Mouse (Mus musculus) cerebellum, adult 9-11 months (tissue): ENCODE measurements around the gene Fbxo41.

Source experiments
- DNase-seq: peaks from one replicate; pipeline ENCODE4 v3.0.0; 2022

Gene Fbxo41

DNA sequence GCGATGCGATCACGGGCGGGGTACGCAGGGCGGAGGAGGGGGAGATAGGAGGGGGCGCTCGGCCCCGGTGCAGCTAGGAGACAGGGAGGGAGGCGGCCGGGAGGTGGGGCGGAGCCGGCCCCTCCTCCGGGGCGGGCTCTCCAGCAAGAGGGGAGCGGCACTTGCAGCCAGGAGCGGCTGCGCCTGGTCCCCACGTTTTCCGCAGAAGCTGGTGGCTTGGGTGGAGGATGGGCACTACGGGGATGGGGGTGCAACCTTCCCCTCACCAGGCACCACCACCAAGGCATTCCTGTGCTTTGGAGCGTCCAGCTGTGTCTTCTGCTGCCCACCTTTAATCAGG lies at the start of gene Fbxo41:
Gene Fbxo41, minus strand, starts transcription at position 84 of the 340 bp plus-strand sequence.
- peak; percentile 84 for DNase-seq

- DNase-seq: no peak
Measured at GRCm38 (mm10) chr6:85547642-85548041, 44.8 kb upstream of the Fbxo41 start.

DNA sequence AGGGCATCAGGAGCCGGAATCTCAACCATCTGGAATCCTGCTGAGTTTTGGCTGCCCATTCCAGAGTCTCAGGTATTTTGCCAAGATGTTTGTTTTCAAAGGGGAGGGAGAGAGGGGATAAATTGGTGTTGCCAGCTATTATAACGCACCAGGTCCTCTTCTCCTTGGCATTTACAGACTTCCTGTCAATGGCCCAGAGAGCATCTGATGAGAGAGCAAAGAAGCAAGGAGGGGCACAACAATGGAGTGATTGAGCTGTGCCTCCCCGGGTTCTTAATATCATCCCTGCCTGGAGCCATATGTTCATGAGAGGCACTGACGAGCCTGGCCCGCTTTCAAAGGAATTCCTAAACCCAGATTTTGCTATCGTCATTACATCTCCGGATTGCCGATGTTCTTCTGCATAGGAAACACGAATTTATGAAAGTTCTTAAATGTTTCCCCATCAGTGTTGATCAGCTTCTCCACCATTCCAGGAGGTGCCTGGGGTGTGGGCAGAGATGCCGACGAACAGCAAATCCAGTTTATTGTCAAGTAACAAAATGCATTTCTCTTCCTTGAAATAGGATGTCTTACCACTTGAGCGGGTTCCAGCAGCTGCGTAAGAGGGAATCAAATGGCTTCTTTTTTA lies 41.6 kb upstream of the Fbxo41 start:
- DNase-seq: peak; percentile 93

GRCm38 (mm10) chr6:85543351-85544175 lies 40.8 kb upstream of the Fbxo41 start:
- peak; percentile 78 for DNase-seq

DNA sequence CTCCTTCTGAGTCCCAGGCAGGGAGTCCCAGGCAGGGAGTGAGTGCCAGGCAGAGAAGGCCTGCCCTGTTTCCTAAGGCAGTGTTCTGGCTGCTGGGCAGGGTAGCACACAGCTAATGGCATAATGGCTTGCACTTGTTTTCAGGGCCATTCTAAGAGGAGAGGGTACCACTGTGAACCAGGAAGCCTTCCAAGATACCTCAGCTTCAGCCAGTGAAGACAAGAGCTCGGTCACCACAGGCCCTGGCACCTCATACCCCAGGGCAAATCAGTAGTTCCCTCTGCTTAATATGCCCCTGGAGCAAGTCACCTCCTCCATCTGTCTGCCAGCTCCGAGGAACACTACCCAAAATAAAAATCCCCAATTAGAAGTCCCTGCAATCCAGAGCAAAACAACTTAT lies 20.0 kb upstream of the Fbxo41 start:
- peak; percentile 70 for DNase-seq

DNA sequence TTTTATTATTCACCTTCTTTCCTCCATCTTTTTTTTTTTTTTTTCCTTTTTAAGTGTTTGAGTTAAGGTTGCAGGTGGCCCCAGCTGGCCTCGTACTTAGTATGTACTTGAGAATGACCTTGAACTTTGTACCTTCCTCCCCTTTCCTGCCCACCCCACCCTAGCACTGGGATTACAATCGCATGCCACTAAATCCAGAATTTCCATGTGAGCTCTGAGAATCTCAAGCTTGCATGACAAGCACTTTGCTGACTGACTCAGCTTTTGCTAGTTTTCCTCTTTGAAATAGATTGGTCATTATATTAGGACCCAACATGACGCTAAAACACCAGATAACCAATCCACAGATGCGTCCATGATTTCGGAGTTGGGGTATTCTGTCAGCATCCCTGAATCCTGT lies 19.2 kb upstream of the Fbxo41 start:
- DNase-seq: no peak

- DNase-seq: peak; percentile 44
Measured at GRCm38 (mm10) chr6:85518091-85518693, 15.4 kb upstream of the Fbxo41 start.

DNA sequence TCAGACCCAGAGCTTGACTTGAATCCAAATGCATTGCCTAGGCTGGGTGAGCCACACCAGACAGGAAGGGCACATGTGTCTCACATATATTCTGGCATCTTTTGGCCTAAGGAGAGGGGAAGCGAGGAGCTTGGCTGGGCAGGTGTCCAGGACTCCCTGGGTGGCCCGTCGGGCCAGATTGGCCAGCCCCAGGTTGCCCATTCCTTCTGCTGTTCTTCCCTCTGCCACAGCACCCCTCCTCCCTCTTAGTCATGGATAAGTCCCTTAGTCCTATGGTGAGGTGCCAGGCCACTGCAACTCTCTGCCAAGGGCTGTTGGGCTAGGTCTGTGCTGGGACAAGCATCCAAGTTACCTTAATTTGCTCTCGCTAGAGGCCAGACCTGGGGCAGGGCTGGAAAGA lies 13.1 kb upstream of the Fbxo41 start:
- peak; percentile 98 for DNase-seq

DNA sequence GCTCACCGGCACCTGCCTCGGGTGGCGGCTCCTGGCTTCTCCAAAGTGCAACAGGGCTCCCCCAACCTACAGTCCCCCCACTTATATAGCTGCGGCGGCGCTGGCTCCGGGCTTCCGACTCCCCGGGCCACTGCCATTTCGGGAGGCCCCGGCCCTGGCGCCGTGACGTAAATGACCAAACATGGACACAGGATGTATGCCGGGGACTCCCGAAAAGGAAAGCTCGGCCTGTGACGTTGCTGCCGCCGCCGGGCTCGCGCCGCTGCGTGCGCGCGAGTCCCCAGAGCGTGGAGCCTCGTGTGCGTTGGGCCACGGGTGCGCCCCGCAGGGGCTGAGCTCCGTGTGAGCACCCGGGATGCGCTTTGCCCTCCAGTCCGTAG lies 10.7 kb upstream of the Fbxo41 start, which contains the start of gene Egr4:
Gene Egr4, minus strand, starts transcription at position 59 of the 380 bp plus-strand sequence.
- peak; percentile 92 for DNase-seq

DNA sequence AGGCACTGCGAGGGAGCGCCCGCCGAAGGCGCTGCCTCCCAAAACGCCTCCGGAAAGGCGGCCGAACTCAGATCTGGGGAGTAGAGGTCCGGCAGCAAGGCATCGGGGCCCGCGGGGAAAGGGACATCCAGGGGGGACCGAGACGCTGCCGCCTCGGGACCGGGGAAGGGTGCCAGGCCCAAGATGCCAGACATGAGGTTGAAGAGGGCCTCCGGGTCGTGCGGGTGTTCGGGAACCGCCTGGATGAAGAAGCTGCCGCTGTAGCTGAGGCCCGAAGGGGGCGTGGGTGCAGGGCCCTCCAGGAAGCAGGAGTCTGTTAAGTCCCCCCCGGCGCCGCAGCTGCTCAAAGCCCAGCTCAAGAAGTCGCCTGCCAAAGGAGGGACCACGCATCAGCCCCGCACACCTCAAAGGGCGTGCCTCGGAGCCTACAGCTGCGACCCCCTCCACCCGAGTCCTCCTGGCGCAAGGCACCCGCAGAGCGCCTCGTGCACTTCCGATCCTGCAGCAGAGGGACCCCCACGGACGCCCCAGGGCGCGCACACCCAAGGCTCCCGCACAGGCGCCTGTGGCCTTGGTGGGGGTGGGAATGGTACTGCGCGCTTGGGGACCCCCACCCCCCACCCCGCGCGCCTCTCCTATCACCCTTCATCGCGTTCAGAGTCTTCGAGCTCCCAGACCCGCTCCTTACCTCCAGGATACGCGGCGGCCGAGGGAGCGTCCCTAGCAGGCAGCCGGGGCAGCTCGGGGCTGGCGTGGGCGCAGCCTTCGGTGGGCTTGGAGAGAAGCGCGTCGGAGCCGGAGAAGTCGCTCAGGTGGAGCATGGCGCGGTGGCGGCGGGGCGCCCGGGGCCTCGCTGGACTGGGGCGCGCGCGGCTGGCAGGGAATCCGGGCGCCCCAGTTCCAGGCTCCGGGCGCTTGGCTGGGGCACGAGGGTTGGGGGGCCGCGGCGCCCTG lies 10.1 kb upstream of the Fbxo41 start:
- DNase-seq: peak; percentile 71

DNA sequence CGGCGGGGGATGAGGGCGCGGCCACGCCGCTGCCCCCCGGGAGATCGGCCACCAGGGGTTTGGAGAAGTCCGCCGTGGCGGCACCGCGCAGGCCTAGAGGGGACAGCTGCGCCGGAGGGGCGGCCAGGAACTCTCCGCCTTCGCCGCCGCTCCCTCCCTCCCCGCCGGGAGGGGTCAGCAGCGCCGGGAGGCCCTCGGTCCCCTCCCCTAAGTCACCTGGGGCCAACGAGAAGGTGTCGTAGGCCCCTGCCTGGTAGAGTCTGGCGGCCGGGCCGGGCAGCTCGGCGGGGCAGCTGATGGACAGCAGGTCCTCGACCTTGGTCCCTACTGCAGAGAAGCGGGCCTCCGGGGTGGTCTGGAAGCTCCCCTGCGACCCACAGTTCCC lies 9.3 kb upstream of the Fbxo41 start:
- DNase-seq: no peak

DNA sequence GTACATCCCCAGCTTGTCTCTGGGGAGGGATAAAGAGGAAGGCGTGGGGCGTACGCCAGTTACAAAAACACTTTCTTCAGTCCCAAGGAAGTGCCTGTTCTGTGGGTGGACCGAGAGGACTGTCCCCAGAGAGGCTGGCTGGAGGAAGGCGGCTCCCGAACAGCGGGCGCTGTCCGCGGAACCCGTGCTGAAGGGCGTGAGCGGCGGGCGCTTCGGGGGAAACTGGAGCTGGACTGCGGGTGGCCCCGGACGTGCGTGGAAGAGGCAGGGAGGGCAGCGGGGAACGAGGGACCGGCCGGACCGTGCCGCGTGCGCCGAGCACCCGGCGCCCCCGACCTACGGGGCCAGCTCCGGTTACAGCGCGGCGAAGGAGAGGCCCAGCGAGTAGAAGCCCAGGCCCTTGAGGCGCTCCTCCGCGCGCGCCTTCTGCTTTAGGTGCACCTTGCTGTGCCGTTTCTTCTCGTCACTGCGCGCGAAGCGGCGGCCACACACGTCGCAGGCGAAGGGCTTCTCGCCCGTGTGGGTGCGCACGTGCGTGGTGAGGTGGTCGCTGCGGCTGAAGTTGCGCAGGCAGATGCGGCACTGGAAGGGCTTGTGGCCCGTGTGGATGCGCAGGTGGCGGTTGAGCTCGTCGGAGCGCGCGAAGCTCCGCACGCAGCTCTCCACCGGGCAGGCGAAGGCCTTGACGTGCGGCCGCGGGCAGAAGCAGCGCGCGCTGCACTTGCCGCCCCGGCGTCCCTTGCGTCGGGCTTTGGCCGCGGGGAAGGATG lies 8.7 kb upstream of the Fbxo41 start:
- peak; percentile 61 for DNase-seq

GRCm38 (mm10) chr6:85510476-85510875 lies 7.7 kb upstream of the Fbxo41 start:
- DNase-seq: peak; percentile 77

GRCm38 (mm10) chr6:85508602-85509001 lies 5.8 kb upstream of the Fbxo41 start:
- DNase-seq: no peak

- no peak for DNase-seq
Measured at GRCm38 (mm10) chr6:85504908-85505307, 2.1 kb upstream of the Fbxo41 start.

- DNase-seq: peak; percentile 65
Measured at GRCm38 (mm10) chr6:85502103-85502910, 487 bp downstream of the Fbxo41 start.

DNA sequence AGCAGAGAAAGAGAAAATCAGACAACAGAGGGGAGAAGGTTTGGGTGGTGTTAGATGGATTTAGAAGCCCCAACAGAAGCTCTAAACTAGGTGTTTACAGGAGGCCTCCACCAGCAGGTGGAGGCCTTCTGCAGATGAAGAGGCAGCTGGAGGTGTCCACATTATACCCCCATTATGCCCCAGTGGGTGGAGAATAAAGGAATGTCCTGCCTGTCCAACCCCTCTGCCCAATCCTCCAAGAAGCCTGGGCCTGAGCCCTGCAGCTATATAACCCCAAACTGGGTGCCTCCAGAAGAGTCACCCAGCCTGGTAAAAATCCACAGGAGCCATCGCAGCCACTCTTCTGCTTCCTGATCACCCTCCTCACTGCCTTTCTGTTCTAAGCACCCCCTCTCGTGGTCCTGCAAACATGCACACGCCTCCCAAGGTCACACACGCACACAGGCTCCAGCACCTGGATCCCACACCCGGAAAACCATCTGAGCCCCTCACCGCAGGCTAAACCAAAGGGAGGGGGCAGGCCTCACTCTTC lies 1.2 kb downstream of the Fbxo41 start:
- DNase-seq: peak; percentile 62

DNA sequence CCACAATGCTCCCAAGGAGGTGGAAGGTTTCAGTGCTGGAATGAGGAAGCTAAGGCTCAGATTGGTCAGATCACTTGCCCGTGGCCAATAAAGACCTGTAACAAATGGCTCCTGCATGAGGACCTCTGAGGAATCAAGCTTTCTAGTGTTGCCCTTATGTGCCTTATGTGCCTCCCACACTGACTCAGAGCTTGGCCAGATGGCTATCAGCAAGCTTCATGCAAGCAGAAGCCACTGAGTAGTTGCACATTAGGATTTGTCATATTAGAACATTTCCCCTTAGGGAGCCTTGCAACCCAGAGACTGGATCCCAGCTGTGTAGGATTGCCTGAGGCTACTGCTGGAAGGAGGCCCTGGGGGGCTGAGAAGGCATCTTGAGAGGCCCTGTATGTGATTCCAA lies 2.4 kb downstream of the Fbxo41 start:
- DNase-seq: no peak

DNA sequence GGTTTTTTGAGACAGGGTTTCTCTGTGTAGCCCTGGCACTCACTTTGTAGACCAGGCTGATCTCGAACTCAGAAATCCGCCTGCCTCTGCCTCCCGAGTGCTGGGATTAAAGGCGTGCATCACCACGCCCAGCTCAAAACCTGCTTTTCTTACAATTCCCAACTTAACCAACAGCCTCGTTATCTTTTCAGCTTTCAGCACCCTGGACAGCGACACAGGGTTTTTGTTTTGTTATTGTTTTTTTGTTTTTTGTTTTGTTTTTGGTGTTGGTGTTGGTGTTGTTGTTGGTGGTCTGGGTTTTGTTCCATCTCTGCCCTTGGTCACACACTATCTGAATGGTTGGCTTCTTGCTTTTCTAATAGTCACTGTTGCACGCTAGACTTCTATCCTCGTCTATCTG lies 4.6 kb downstream of the Fbxo41 start:
- DNase-seq: no peak

DNA sequence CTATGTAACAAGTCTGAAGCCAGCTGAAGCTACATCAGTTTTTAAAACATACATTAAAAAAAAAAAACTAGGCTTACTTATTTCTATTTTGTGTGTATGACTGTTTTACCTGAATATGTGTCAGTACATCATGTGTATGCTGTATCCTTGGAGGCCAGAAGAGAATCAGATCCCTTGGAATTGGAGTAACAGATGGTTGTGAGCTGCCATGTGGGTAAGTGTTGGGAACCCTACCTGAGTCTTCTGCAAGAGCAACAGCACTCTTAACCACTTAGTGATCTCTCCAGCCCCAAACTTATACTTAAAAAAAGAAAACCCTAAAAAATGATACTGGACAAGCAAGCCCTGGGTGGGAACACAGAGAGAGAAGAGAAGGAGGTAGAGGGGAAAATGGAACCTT lies 5.8 kb downstream of the Fbxo41 start:
- DNase-seq: no peak

DNA sequence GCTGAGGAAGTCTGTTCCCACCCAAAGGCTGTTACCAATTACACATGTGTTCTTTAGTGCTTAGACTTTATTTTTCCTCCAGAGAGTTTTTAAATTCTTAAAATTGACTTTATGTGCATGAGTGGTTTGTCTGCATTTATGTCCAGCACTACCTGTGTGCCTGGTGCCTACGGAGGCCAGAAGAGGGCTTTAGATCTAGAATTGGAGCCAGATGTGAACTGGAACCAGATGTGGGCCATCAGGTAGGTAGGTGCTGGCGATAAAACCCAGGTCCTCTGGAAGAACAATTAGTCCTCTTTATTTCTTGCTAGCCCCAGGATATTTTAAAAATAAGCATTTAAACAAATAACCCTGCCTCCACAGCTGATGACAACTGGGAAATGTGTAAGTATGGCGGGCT lies 11.2 kb downstream of the Fbxo41 start:
- no peak for DNase-seq
